ENCODE assay signal across 27 mouse cellular contexts in the genomic region with DNA sequence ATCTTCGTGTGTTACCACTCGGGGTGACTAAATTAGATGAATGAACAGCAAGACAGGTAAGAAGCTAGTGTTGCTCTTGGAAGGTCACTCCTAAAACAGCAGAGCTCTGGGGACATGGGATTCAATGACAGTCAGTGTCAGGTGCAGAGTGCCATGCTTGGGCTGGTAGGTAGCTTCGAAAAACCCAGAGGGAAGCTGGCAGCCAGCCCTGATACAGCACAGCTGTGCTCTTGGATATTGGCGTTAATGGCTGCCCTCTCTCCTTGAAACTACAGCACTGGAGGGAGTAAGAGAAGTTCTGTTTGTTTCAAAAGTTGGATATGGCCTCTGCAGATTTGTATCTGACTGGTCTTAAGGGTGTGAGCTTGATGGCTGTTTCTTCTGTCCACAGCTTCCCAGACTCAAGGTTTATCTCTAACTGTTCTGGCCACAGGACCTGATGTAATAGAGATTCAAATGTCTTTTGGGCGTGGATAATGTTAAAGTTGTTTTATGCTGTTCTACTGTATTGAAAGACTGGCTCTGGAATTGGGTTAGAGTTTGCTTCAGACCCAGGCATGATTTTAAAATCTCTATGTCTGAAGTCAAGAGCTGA.
DNase-seq lines count a peak whose midpoint lies in the region; ATAC-seq and TF ChIP-seq lines count a peak whose summit lies in the region.
"Had no signal": no experiment of that assay in that cellular context is flagged by ENCODE, and none has a peak within 500 bp of the region (broad histone marks: within the 10 kb centered on the region; RNA-seq: fewer than 3 reads in every experiment).

No protein-coding gene starts in this region.

- H3K79me2 ChIP-seq in myocyte (ENCODE audit: control insufficient read depth, insufficient read depth) = no peaks in the 10 kb centered on the region

- no peak for ATAC-seq in neural tube, embryonic 11.5 days (ENCODE audit: insufficient read depth, low FRiP score, low TSS enrichment)
- no peak for ATAC-seq in neural tube, embryonic 15.5 days (ENCODE audit: low FRiP score)
- no peak for ATAC-seq in liver, embryonic 15.5 days (ENCODE audit: insufficient read depth)
- ATAC-seq: inflammation-experienced regulatory T-cells, adult 6 months had no signal

- no peaks in the 10 kb centered on the region for H3K9me3 ChIP-seq in heart, embryonic 10.5 days
- no peaks in the 10 kb centered on the region for H3K9me3 ChIP-seq in neural tube, embryonic 11.5 days (ENCODE audit: control insufficient read depth, low read length)
- no peaks in the 10 kb centered on the region for H3K9me3 ChIP-seq in neural tube, embryonic 15.5 days (replicated peaks)
- no peaks in the 10 kb centered on the region for H3K9me3 ChIP-seq in liver, embryonic 15.5 days (replicated peaks)
- H3K9me3 ChIP-seq: forebrain, embryonic 12.5 days; hindbrain, embryonic 15.5 days; kidney, embryonic 15.5 days; limb, embryonic 13.5 days; neural tube, embryonic 13.5 days had no signal

- WGBS in heart, embryonic 10.5 days = 78% methylated on average over 5 of the region's 5 CpGs
- WGBS in neural tube, embryonic 11.5 days = 90% methylated on average over 5 of the region's 5 CpGs
- 87% methylated on average over 5 of the region's 5 CpGs for WGBS in neural tube, embryonic 15.5 days
- WGBS in liver, embryonic 15.5 days (ENCODE audit: insufficient replicate concordance) = 27% methylated on average over 5 of the region's 5 CpGs

- TF ChIP-seq POLR2A in myocyte (IDR thresholded peaks at IDR 0.05; ENCODE audit: insufficient read length, low read depth) = no peak

- H3K9ac ChIP-seq in neural tube, embryonic 11.5 days (ENCODE audit: low read length) = no peak overlapping the region
- H3K9ac ChIP-seq in neural tube, embryonic 15.5 days (replicated peaks) = no peak overlapping the region
- no peak overlapping the region for H3K9ac ChIP-seq in liver, embryonic 15.5 days
- H3K9ac ChIP-seq: forebrain, embryonic 12.5 days; hindbrain, embryonic 15.5 days; kidney, embryonic 15.5 days; limb, embryonic 13.5 days; neural tube, embryonic 13.5 days had no signal

- DNase-seq in heart, embryonic 10.5 days (ENCODE audit: low spot score) = no peak
- no peak for DNase-seq in heart, adult 8-10 months (ENCODE audit: low spot score)
- DNase-seq in neural tube, embryonic 11.5 days (ENCODE audit: low spot score) = peak; percentile 5
- no peak for DNase-seq in right cerebral cortex, adult 18-20 months
- DNase-seq in right cerebral cortex, postnatal 14 days = no peak
- DNase-seq: adrenal gland, postnatal 14 days; cerebellum, adult 11 months; cerebellum, adult 9-11 months; gastrocnemius, postnatal 10 days; heart, postnatal 4 days; kidney, adult 18-20 months; kidney, postnatal 25 days; lung, adult 2 months; lung, postnatal 14 days; midbrain, embryonic 14.5 days; right cerebral cortex, postnatal 25 days; thymus, postnatal 14 days had no signal

- H3ac ChIP-seq in myocyte (ENCODE audit: control insufficient read depth, insufficient read length) = no peak overlapping the region

- H3K27ac ChIP-seq in heart, embryonic 10.5 days = peak overlapping the region; percentile 62; the same call in 1 of the 2 replicates
- H3K27ac ChIP-seq in neural tube, embryonic 11.5 days (ENCODE audit: low read depth, low read length) = no peak overlapping the region
- no peak overlapping the region for H3K27ac ChIP-seq in neural tube, embryonic 15.5 days (replicated peaks)
- H3K27ac ChIP-seq in liver, embryonic 15.5 days (replicated peaks) = peak overlapping the region; percentile 49
- H3K27ac ChIP-seq: forebrain, embryonic 12.5 days; hindbrain, embryonic 15.5 days; kidney, embryonic 15.5 days; limb, embryonic 13.5 days; neural tube, embryonic 13.5 days had no signal

- peaks cover 11% of the 10 kb centered on the region for H3K4me1 ChIP-seq in heart, embryonic 10.5 days
- no peaks in the 10 kb centered on the region for H3K4me1 ChIP-seq in neural tube, embryonic 11.5 days (ENCODE audit: control insufficient read depth, insufficient read depth, low read length)
- H3K4me1 ChIP-seq in neural tube, embryonic 15.5 days = no peaks in the 10 kb centered on the region
- H3K4me1 ChIP-seq in liver, embryonic 15.5 days (replicated peaks) = peaks cover 25% of the 10 kb centered on the region
- H3K4me1 ChIP-seq: forebrain, embryonic 12.5 days; hindbrain, embryonic 15.5 days; limb, embryonic 13.5 days; neural tube, embryonic 13.5 days had no signal

- no peaks in the 10 kb centered on the region for H3K27me3 ChIP-seq in heart, embryonic 10.5 days (ENCODE audit: insufficient read depth, poor library complexity, severe bottlenecking)
- no peaks in the 10 kb centered on the region for H3K27me3 ChIP-seq in neural tube, embryonic 11.5 days (ENCODE audit: control insufficient read depth, insufficient read depth, low read length)
- H3K27me3 ChIP-seq in neural tube, embryonic 15.5 days (replicated peaks) = no peaks in the 10 kb centered on the region
- H3K27me3 ChIP-seq in liver, embryonic 15.5 days = no peaks in the 10 kb centered on the region
- no peaks in the 10 kb centered on the region for H3K27me3 ChIP-seq in myocyte (ENCODE audit: control insufficient read depth, insufficient read depth, insufficient read length)
- H3K27me3 ChIP-seq: forebrain, embryonic 12.5 days; hindbrain, embryonic 15.5 days; kidney, embryonic 15.5 days; limb, embryonic 13.5 days; neural tube, embryonic 13.5 days had no signal

- H3K4me2 ChIP-seq in neural tube, embryonic 11.5 days (ENCODE audit: low read depth) = no peak overlapping the region
- no peak overlapping the region for H3K4me2 ChIP-seq in neural tube, embryonic 15.5 days
- H3K4me2 ChIP-seq in liver, embryonic 15.5 days = no peak overlapping the region
- no peak overlapping the region for H3K4me2 ChIP-seq in myocyte (ENCODE audit: low read depth)
- H3K4me2 ChIP-seq: forebrain, embryonic 12.5 days; hindbrain, embryonic 15.5 days; kidney, embryonic 15.5 days; limb, embryonic 13.5 days; neural tube, embryonic 13.5 days had no signal

- H3K36me3 ChIP-seq in heart, embryonic 10.5 days = no peaks in the 10 kb centered on the region
- H3K36me3 ChIP-seq in neural tube, embryonic 11.5 days (ENCODE audit: control insufficient read depth, insufficient read depth, low read length) = no peaks in the 10 kb centered on the region
- H3K36me3 ChIP-seq in neural tube, embryonic 15.5 days = no peaks in the 10 kb centered on the region
- no peaks in the 10 kb centered on the region for H3K36me3 ChIP-seq in liver, embryonic 15.5 days (replicated peaks)
- H3K36me3 ChIP-seq in myocyte (ENCODE audit: control insufficient read depth, insufficient read depth) = no peaks in the 10 kb centered on the region
- H3K36me3 ChIP-seq: forebrain, embryonic 12.5 days; hindbrain, embryonic 15.5 days; kidney, embryonic 15.5 days; limb, embryonic 13.5 days; neural tube, embryonic 13.5 days had no signal

- H3K4me3 ChIP-seq in heart, embryonic 10.5 days = no peak overlapping the region
- no peak overlapping the region for H3K4me3 ChIP-seq in neural tube, embryonic 11.5 days (ENCODE audit: low read depth, low read length)
- H3K4me3 ChIP-seq in neural tube, embryonic 15.5 days (replicated peaks) = no peak overlapping the region
- no peak overlapping the region for H3K4me3 ChIP-seq in liver, embryonic 15.5 days (replicated peaks)
- H3K4me3 ChIP-seq in myocyte = no peak overlapping the region
- H3K4me3 ChIP-seq: erythroblast, embryonic 14.5 days; forebrain, embryonic 12.5 days; hindbrain, embryonic 15.5 days; kidney, embryonic 15.5 days; limb, embryonic 13.5 days; neural tube, embryonic 13.5 days had no signal

TF ChIP-seq in myocyte, 11 proteins besides CTCF, POLR2A, EP300 and RAD21:
- peak in 1 of 3 experiments; percentile 50 for TF ChIP-seq MYOG (IDR thresholded peaks at IDR 0.05; ENCODE audit: control insufficient read depth in 1 of 3, insufficient read depth in 1 of 3, insufficient read length in 2 of 3, low read depth in 2 of 3)
- TF ChIP-seq POLR2AphosphoS2 (IDR thresholded peaks at IDR 0.05; ENCODE audit: insufficient read length, low read depth) = no peak
- TF ChIP-seq MYOD1 (IDR thresholded peaks at IDR 0.05; ENCODE audit: control insufficient read depth in 1 of 3, insufficient read length in 2 of 3, low read depth in 2 of 3) = peak in 2 of 3 experiments; percentile 63 to 71

Comparison
In these comparisons a context has a peak if more than half of its experiments do, and no peak if none do; other contexts are left out.
1. H3K27ac ChIP-seq: peak in heart, embryonic 10.5 days (single experiment) and liver, embryonic 15.5 days (single experiment); none in neural tube, embryonic 11.5 days (single experiment) and neural tube, embryonic 15.5 days (single experiment).